Mouse (Mus musculus): ENCODE data around the gene Parp8.
"Not testable (repeated sequence)": the region's sequence is repeated elsewhere in the genome, so short reads cannot be mapped to it uniquely, and the experiment has no call there.

Gene Parp8

GRCm38 (mm10) chr13:116962480-116963462, 62.6 kb downstream of the Parp8 start:
- no peak for DNase-seq (ENCODE audit: low read depth)

- DNase-seq (ENCODE audit: low read depth) = no peak
These were observed 66.4 kb downstream of the Parp8 start for GRCm38 (mm10) chr13:116958776-116959589.

GRCm38 (mm10) chr13:116957577-116957976, 67.8 kb downstream of the Parp8 start:
- DNase-seq (ENCODE audit: low read depth) = no peak

- no peak for DNase-seq (ENCODE audit: low read depth)
These were observed 74.0 kb downstream of the Parp8 start for GRCm38 (mm10) chr13:116951336-116951735.

GRCm38 (mm10) chr13:116949527-116949926, 75.8 kb downstream of the Parp8 start:
- DNase-seq (ENCODE audit: low read depth) = no peak

GRCm38 (mm10) chr13:116949056-116949455, 76.3 kb downstream of the Parp8 start:
- DNase-seq (ENCODE audit: low read depth) = no peak

- DNase-seq (ENCODE audit: low read depth) = no peak
These were observed 77.1 kb downstream of the Parp8 start for GRCm38 (mm10) chr13:116948299-116948659.

- no peak for DNase-seq (ENCODE audit: low read depth)
These were observed 77.6 kb downstream of the Parp8 start for GRCm38 (mm10) chr13:116947611-116948298.

- no peak for DNase-seq (ENCODE audit: low read depth)
These were observed 78.8 kb downstream of the Parp8 start for GRCm38 (mm10) chr13:116946566-116946965.

GRCm38 (mm10) chr13:116941280-116942015, 83.9 kb downstream of the Parp8 start:
- DNase-seq (ENCODE audit: low read depth) = no peak

- no peak for DNase-seq (ENCODE audit: low read depth)
These were observed 84.6 kb downstream of the Parp8 start for GRCm38 (mm10) chr13:116940761-116941160.

GRCm38 (mm10) chr13:116937019-116937418, 88.3 kb downstream of the Parp8 start:
- DNase-seq (ENCODE audit: low read depth) = not testable (repeated sequence)

- DNase-seq (ENCODE audit: low read depth) = no peak
These were observed 107.9 kb downstream of the Parp8 start for GRCm38 (mm10) chr13:116917387-116917930.

- DNase-seq (ENCODE audit: low read depth) = no peak
These were observed 117.1 kb downstream of the Parp8 start for GRCm38 (mm10) chr13:116908284-116908683.

- no peak for DNase-seq (ENCODE audit: low read depth)
These were observed 121.9 kb downstream of the Parp8 start for GRCm38 (mm10) chr13:116903394-116903793.

GRCm38 (mm10) chr13:116898395-116898794, 126.9 kb downstream of the Parp8 start:
- no peak for DNase-seq (ENCODE audit: low read depth)

- no peak for DNase-seq (ENCODE audit: low read depth)
These were observed 127.6 kb downstream of the Parp8 start for GRCm38 (mm10) chr13:116897711-116898110.

GRCm38 (mm10) chr13:116884422-116884942, 140.9 kb downstream of the Parp8 start:
- no peak for DNase-seq (ENCODE audit: low read depth)

- DNase-seq (ENCODE audit: low read depth) = no peak
These were observed 143.1 kb downstream of the Parp8 start for GRCm38 (mm10) chr13:116882226-116882625.

- DNase-seq (ENCODE audit: low read depth) = no peak
These were observed 145.7 kb downstream of the Parp8 start for GRCm38 (mm10) chr13:116879580-116880192.
